Comparison of ENCODE assay signal across 10 mouse cellular contexts in the genomic region with DNA sequence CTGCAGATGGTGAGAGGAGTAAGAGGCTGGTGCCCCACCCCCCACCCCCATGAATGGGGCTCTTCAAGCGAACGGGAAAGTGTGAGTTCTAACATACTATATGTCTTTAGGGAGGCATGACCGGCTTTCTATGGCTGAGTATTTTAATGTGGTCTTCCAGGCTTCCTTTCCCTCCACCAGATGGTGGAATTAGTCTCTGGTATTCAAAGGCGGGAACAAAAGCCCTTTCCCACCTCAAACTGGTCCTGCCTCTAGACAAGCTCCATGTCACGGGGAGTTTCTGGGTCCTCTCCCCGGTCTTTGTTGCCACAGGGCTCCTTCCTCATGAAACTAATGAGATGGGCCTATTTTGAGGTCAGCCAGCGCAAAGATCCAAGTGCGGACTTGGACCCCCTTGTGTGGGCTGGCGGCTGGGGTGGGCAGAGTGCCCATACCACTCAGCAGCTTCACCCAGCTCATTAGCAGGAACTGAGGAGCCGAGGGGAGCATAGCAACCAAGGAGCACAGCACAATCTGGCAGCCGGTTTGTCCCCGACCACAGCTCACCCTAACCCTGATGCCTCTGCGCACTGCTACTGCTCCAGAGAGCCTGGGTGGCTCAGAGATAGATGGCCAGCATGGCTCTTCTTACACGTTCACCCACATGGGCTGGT. TPM values are rescaled to one million over a fixed set of nuclear protein-coding genes. Genes with fewer than 3 reads are reported as not detected.
DNase-seq lines count a peak whose midpoint lies in the region; ATAC-seq and TF ChIP-seq lines count a peak whose summit lies in the region.
"Had no signal": no experiment of that assay in that cellular context is flagged by ENCODE, and none has a peak within 500 bp of the region (broad histone marks: within the 10 kb centered on the region; RNA-seq: fewer than 3 reads in every experiment).

No protein-coding gene starts in this region.

- H3K4me3 ChIP-seq in embryonic facial prominence, embryonic 11.5 days (ENCODE audit: low read depth, low read length) = no peak overlapping the region
- no peak overlapping the region for H3K4me3 ChIP-seq in midbrain, embryonic 15.5 days
- H3K4me3 ChIP-seq in thymus, adult 2 months (ENCODE audit: control insufficient read depth, insufficient read depth, low read length) = no peak overlapping the region
- H3K4me3 ChIP-seq: erythroblast, embryonic 14.5 days; liver, embryonic 15.5 days had no signal

- no peak overlapping the region for H3K27ac ChIP-seq in embryonic facial prominence, embryonic 11.5 days (replicated peaks; ENCODE audit: low read depth, low read length)
- peak overlapping the region; percentile 43; the same call in 1 of the 2 replicates for H3K27ac ChIP-seq in midbrain, embryonic 15.5 days
- no peak overlapping the region for H3K27ac ChIP-seq in thymus, adult 2 months (ENCODE audit: control insufficient read depth, insufficient read depth, low read length)
- H3K27ac ChIP-seq: liver, embryonic 15.5 days had no signal

- peak; percentile 49; the same call in 1 of the 2 replicates for ATAC-seq in embryonic facial prominence, embryonic 11.5 days (replicated peaks; ENCODE audit: insufficient number of reproducible peaks, low FRiP score, low TSS enrichment, low read depth)
- ATAC-seq in midbrain, embryonic 15.5 days (replicated peaks) = peak; percentile 78
- ATAC-seq in megakaryocyte, adult 5-6 weeks (ENCODE audit: poor library complexity, severe bottlenecking) = no peak

- no peak for DNase-seq in embryonic facial prominence, embryonic 11.5 days (ENCODE audit: low spot score)
- peak; percentile 55 to 68 for DNase-seq in frontal cortex, postnatal 10 days (ENCODE audit: low spot score in 2 of 2)
- peak; percentile 36 to 61 for DNase-seq in layer of hippocampus, adult 18-20 months (ENCODE audit: low spot score in 2 of 2)
- no peak for DNase-seq in thymus, adult 2 months
- no peak for DNase-seq in ovary, adult 18-20 months (ENCODE audit: low spot score)
- no peak for DNase-seq in lung, postnatal 36 days

- H3K36me3 ChIP-seq in embryonic facial prominence, embryonic 11.5 days (replicated peaks; ENCODE audit: control insufficient read depth, insufficient read depth, low read depth, low read length) = no peaks in the 10 kb centered on the region
- H3K36me3 ChIP-seq in midbrain, embryonic 15.5 days (replicated peaks) = no peaks in the 10 kb centered on the region
- H3K36me3 ChIP-seq in thymus, adult 2 months (ENCODE audit: control insufficient read depth, insufficient read depth, low read length) = no peaks in the 10 kb centered on the region
- H3K36me3 ChIP-seq: liver, embryonic 15.5 days had no signal

- TF ChIP-seq CTCF in thymus, adult 2 months (IDR thresholded peaks at IDR 0.05; ENCODE audit: borderline replicate concordance, control insufficient read depth, extremely low read depth, insufficient read depth, low read length, poor library complexity) = no peak

- peaks cover 2% of the 10 kb centered on the region; the same call in 1 of the 2 replicates for H3K4me1 ChIP-seq in embryonic facial prominence, embryonic 11.5 days (ENCODE audit: control insufficient read depth, insufficient read depth, low read length)
- H3K4me1 ChIP-seq in midbrain, embryonic 15.5 days = peaks cover 35% of the 10 kb centered on the region
- H3K4me1 ChIP-seq in thymus, adult 2 months (replicated peaks; ENCODE audit: control insufficient read depth, insufficient read depth, low read length) = peaks cover 34% of the 10 kb centered on the region
- H3K4me1 ChIP-seq: liver, embryonic 15.5 days had no signal

- H3K9me3 ChIP-seq in embryonic facial prominence, embryonic 11.5 days (replicated peaks; ENCODE audit: control insufficient read depth, low read length) = no peaks in the 10 kb centered on the region
- no peaks in the 10 kb centered on the region for H3K9me3 ChIP-seq in midbrain, embryonic 15.5 days
- H3K9me3 ChIP-seq: liver, embryonic 15.5 days had no signal

- H3K4me2 ChIP-seq in embryonic facial prominence, embryonic 11.5 days (ENCODE audit: low read depth, low read length) = no peak overlapping the region
- no peak overlapping the region for H3K4me2 ChIP-seq in midbrain, embryonic 15.5 days
- H3K4me2 ChIP-seq: liver, embryonic 15.5 days had no signal

- H3K27me3 ChIP-seq in embryonic facial prominence, embryonic 11.5 days (ENCODE audit: control insufficient read depth, insufficient read depth, low read length) = no peaks in the 10 kb centered on the region
- no peaks in the 10 kb centered on the region; the same call in 1 of the 2 replicates for H3K27me3 ChIP-seq in midbrain, embryonic 15.5 days (replicated peaks)
- no peaks in the 10 kb centered on the region for H3K27me3 ChIP-seq in thymus, adult 2 months (ENCODE audit: control insufficient read depth, insufficient read depth, low read length)

- TF ChIP-seq POLR2A in thymus, adult 2 months (IDR thresholded peaks at IDR 0.05; ENCODE audit: control insufficient read depth, extremely low read depth, insufficient read depth, low read length, poor library complexity) = no peak

- 46% methylated on average over 14 of the region's 14 CpGs for WGBS in embryonic facial prominence, embryonic 11.5 days
- WGBS in midbrain, embryonic 15.5 days = 22% methylated on average over 14 of the region's 14 CpGs
- WGBS in thymus, adult 2 months = 64% methylated on average over 14 of the region's 14 CpGs

- H3K9ac ChIP-seq in embryonic facial prominence, embryonic 11.5 days (replicated peaks; ENCODE audit: low read length) = no peak overlapping the region
- H3K9ac ChIP-seq in midbrain, embryonic 15.5 days = no peak overlapping the region
- H3K9ac ChIP-seq: liver, embryonic 15.5 days had no signal

RNA-seq across cellular contexts. Expression of a gene that starts 39.5 kb away (rescaled TPM):
- polyA plus RNA-seq in embryonic facial prominence, embryonic 11.5 days (2014; fragmentation: Nextera tagmentation; extraction: Ambion mirVana) = 2.0 and 2.1 TPM in 2 replicates
- total RNA-seq in layer of hippocampus, adult 18-20 months (2021) = 1 to 10 TPM; 5.6 to 6.3 TPM
- polyA plus RNA-seq in midbrain, embryonic 15.5 days (2015; fragmentation: Nextera tagmentation; extraction: Ambion mirVana) = 1.6 and 2.2 TPM in 2 replicates
- polyA plus RNA-seq in thymus, adult 2 months (2012; rRNA removed) = 40.0 and 47.8 TPM in 2 replicates
- 1.0 and 1.2 TPM in 2 replicates for total RNA-seq in megakaryocyte, adult 5-6 weeks (2015)
- 1.2 and 4.4 TPM in 2 replicates for total RNA-seq in megakaryocyte, adult 5-6 weeks (2017)

Comparison
In these comparisons a context has a peak if more than half of its experiments do, and no peak if none do; other contexts are left out.
1. DNase-seq: peak in frontal cortex, postnatal 10 days (2 of 2) and layer of hippocampus, adult 18-20 months (2 of 2); none in embryonic facial prominence, embryonic 11.5 days (single experiment), thymus, adult 2 months (single experiment), ovary, adult 18-20 months (single experiment) and lung, postnatal 36 days (single experiment).
2. RNA of a gene that starts 39.5 kb away (polyA plus RNA-seq): 40.0 to 47.8 TPM in thymus, adult 2 months; 2.0 to 2.1 TPM in embryonic facial prominence, embryonic 11.5 days and 1.6 to 2.2 TPM in midbrain, embryonic 15.5 days; every median in the first group is over 10 times any median in the second.